Mouse (Mus musculus): Measurements from ENCODE around the gene Ahdc1. TPM values are rescaled to one million over a fixed set of nuclear protein-coding genes. Genes with fewer than 3 reads are reported as not detected.

The Ahdc1 gene
- polyA plus RNA-seq, 1 experiment from 2014 or later = 4.9 TPM

GRCm38 (mm10) chr4:132982999-132983398, 28.1 kb upstream of the Ahdc1 start:
- Histone ChIP-seq H3K27ac (ENCODE audit: low read depth, low read length) (no peak overlapping the region), H3K27me3 (ENCODE audit: control insufficient read depth, insufficient read depth, low read length) (no peaks in the 10 kb centered on the region), H3K9me3 (ENCODE audit: control insufficient read depth, low read length) (no peaks in the 10 kb centered on the region), H3K4me3 (ENCODE audit: low read depth, low read length) (no peak overlapping the region), H3K4me1 (ENCODE audit: control insufficient read depth, insufficient read depth, low read length) (peaks cover 7% of the 10 kb centered on the region), H3K9ac (ENCODE audit: low read length) (no peak overlapping the region), H3K36me3 (ENCODE audit: control insufficient read depth, insufficient read depth, low read length) (no peaks in the 10 kb centered on the region), H3K4me2 (no peak overlapping the region)
- 83% methylated on average over 6 of the region's 6 CpGs for WGBS
- ATAC-seq (ENCODE audit: low FRiP score) (no peak), DNase-seq (ENCODE audit: low spot score, missing footprints) (no peak)

GRCm38 (mm10) chr4:132983664-132984512, 27.2 kb upstream of the Ahdc1 start:
- Histone ChIP-seq H3K36me3 (ENCODE audit: control insufficient read depth, insufficient read depth, low read length) (no peaks in the 10 kb centered on the region), H3K9ac (ENCODE audit: low read length) (peak overlapping the region; percentile 38), H3K4me1 (ENCODE audit: control insufficient read depth, insufficient read depth, low read length) (peaks cover 7% of the 10 kb centered on the region), H3K9me3 (ENCODE audit: control insufficient read depth, low read length) (no peaks in the 10 kb centered on the region), H3K4me3 (ENCODE audit: low read depth, low read length) (no peak overlapping the region), H3K27me3 (ENCODE audit: control insufficient read depth, insufficient read depth, low read length) (no peaks in the 10 kb centered on the region), H3K27ac (ENCODE audit: low read depth, low read length) (peak overlapping the region; percentile 72), H3K4me2 (no peak overlapping the region)
- WGBS = 51% methylated on average over 7 of the region's 7 CpGs
- ATAC-seq (ENCODE audit: low FRiP score) = peak; percentile 48; the same call in 1 of the 2 replicates
- DNase-seq (ENCODE audit: low spot score, missing footprints) = peak; percentile 92

- H3K27ac ChIP-seq (ENCODE audit: low read depth, low read length) = no peak overlapping the region
- DNase-seq (ENCODE audit: low spot score, missing footprints) = no peak
- H3K4me2 ChIP-seq = no peak overlapping the region
- no peak overlapping the region for H3K4me3 ChIP-seq (ENCODE audit: low read depth, low read length)
- no peak for ATAC-seq (ENCODE audit: low FRiP score)
- peaks cover 6% of the 10 kb centered on the region for H3K4me1 ChIP-seq (ENCODE audit: control insufficient read depth, insufficient read depth, low read length)
- H3K27me3 ChIP-seq (ENCODE audit: control insufficient read depth, insufficient read depth, low read length) = no peaks in the 10 kb centered on the region
- 90% methylated on average over 6 of the region's 6 CpGs for WGBS
- H3K9me3 ChIP-seq (ENCODE audit: control insufficient read depth, low read length) = no peaks in the 10 kb centered on the region
- no peaks in the 10 kb centered on the region for H3K36me3 ChIP-seq (ENCODE audit: control insufficient read depth, insufficient read depth, low read length)
- H3K9ac ChIP-seq (ENCODE audit: low read length) = no peak overlapping the region
Observed at GRCm38 (mm10) chr4:132988581-132989355, 22.3 kb upstream of the Ahdc1 start.

- H3K4me2 ChIP-seq = no peak overlapping the region
- H3K27ac ChIP-seq (ENCODE audit: low read depth, low read length) = no peak overlapping the region
- no peaks in the 10 kb centered on the region for H3K36me3 ChIP-seq (ENCODE audit: control insufficient read depth, insufficient read depth, low read length)
- no peaks in the 10 kb centered on the region for H3K4me1 ChIP-seq (ENCODE audit: control insufficient read depth, insufficient read depth, low read length)
- H3K9me3 ChIP-seq (ENCODE audit: control insufficient read depth, low read length) = no peaks in the 10 kb centered on the region
- no peak overlapping the region for H3K9ac ChIP-seq (ENCODE audit: low read length)
- no peak for ATAC-seq (ENCODE audit: low FRiP score)
- H3K27me3 ChIP-seq (ENCODE audit: control insufficient read depth, insufficient read depth, low read length) = no peaks in the 10 kb centered on the region
- WGBS = 60% methylated on average over 4 of the region's 4 CpGs
- no peak for DNase-seq (ENCODE audit: low spot score, missing footprints)
- H3K4me3 ChIP-seq (ENCODE audit: low read depth, low read length) = no peak overlapping the region
Observed at GRCm38 (mm10) chr4:132993553-132993952, 17.5 kb upstream of the Ahdc1 start.

- 0 out of 2 replicates have a peak, but pooled peaks cover under 1% of the 10 kb centered on the region for H3K4me1 ChIP-seq (ENCODE audit: control insufficient read depth, insufficient read depth, low read length)
- ATAC-seq (ENCODE audit: low FRiP score) (no peak), DNase-seq (ENCODE audit: low spot score, missing footprints) (no peak)
- H3K4me2 ChIP-seq = no peak overlapping the region
- no peak overlapping the region for H3K9ac ChIP-seq (ENCODE audit: low read length)
- no peaks in the 10 kb centered on the region for H3K9me3 ChIP-seq (ENCODE audit: control insufficient read depth, low read length)
- no peaks in the 10 kb centered on the region for H3K36me3 ChIP-seq (ENCODE audit: control insufficient read depth, insufficient read depth, low read length)
- H3K27ac ChIP-seq (ENCODE audit: low read depth, low read length) = no peak overlapping the region
- H3K27me3 ChIP-seq (ENCODE audit: control insufficient read depth, insufficient read depth, low read length) = no peaks in the 10 kb centered on the region
- WGBS = 49% methylated on average over 14 of the region's 14 CpGs
- no peak overlapping the region for H3K4me3 ChIP-seq (ENCODE audit: low read depth, low read length)
Observed at GRCm38 (mm10) chr4:132997469-132998237, 13.4 kb upstream of the Ahdc1 start.

- 63% methylated on average over 10 of the region's 10 CpGs for whole genome bisulfite sequencing
- H3K36me3 ChIP-seq (ENCODE audit: control insufficient read depth, insufficient read depth, low read length) = no peaks in the 10 kb centered on the region
- no peak for DNase-seq (ENCODE audit: low spot score, missing footprints)
- H3K27ac ChIP-seq (ENCODE audit: low read depth, low read length) = no peak overlapping the region
- H3K4me3 ChIP-seq (ENCODE audit: low read depth, low read length) = no peak overlapping the region
- 0 out of 2 replicates have a peak overlapping the region, but pooled peaks have one; percentile 5 for H3K9ac ChIP-seq (ENCODE audit: low read length)
- no peak overlapping the region for H3K4me2 ChIP-seq
- H3K27me3 ChIP-seq (ENCODE audit: control insufficient read depth, insufficient read depth, low read length) = no peaks in the 10 kb centered on the region
- H3K9me3 ChIP-seq (ENCODE audit: control insufficient read depth, low read length) = no peaks in the 10 kb centered on the region
- no peak for ATAC-seq (ENCODE audit: low FRiP score)
- H3K4me1 ChIP-seq (ENCODE audit: control insufficient read depth, insufficient read depth, low read length) = peaks cover 4% of the 10 kb centered on the region; the same call in 1 of the 2 replicates
Observed at GRCm38 (mm10) chr4:133002896-133003295, 8.2 kb upstream of the Ahdc1 start.

- Histone ChIP-seq H3K4me1 (ENCODE audit: control insufficient read depth, insufficient read depth, low read length) (peaks cover 4% of the 10 kb centered on the region; the same call in 1 of the 2 replicates), H3K27me3 (ENCODE audit: control insufficient read depth, insufficient read depth, low read length) (no peaks in the 10 kb centered on the region), H3K4me2 (no peak overlapping the region), H3K9ac (ENCODE audit: low read length) (no peak overlapping the region), H3K27ac (ENCODE audit: low read depth, low read length) (no peak overlapping the region), H3K9me3 (ENCODE audit: control insufficient read depth, low read length) (no peaks in the 10 kb centered on the region), H3K4me3 (ENCODE audit: low read depth, low read length) (no peak overlapping the region), H3K36me3 (ENCODE audit: control insufficient read depth, insufficient read depth, low read length) (no peaks in the 10 kb centered on the region)
- 38% methylated on average over 21 of the region's 21 CpGs for WGBS
- no peak for ATAC-seq (ENCODE audit: low FRiP score)
- no peak for DNase-seq (ENCODE audit: low spot score, missing footprints)
Observed at GRCm38 (mm10) chr4:133003316-133004018, 7.6 kb upstream of the Ahdc1 start.

GRCm38 (mm10) chr4:133005233-133005632, 5.8 kb upstream of the Ahdc1 start:
- H3K27ac ChIP-seq (ENCODE audit: low read depth, low read length) = no peak overlapping the region
- H3K9ac ChIP-seq (ENCODE audit: low read length) = no peak overlapping the region
- DNase-seq (ENCODE audit: low spot score, missing footprints) (peak; percentile 96), ATAC-seq (ENCODE audit: low FRiP score) (peak; percentile 58)
- H3K4me1 ChIP-seq (ENCODE audit: control insufficient read depth, insufficient read depth, low read length) = peaks cover 4% of the 10 kb centered on the region; the same call in 1 of the 2 replicates
- H3K27me3 ChIP-seq (ENCODE audit: control insufficient read depth, insufficient read depth, low read length) = peaks cover 11% of the 10 kb centered on the region
- H3K4me3 ChIP-seq (ENCODE audit: low read depth, low read length) = no peak overlapping the region
- no peaks in the 10 kb centered on the region for H3K9me3 ChIP-seq (ENCODE audit: control insufficient read depth, low read length)
- 7% methylated on average over 3 of the region's 3 CpGs for WGBS
- no peaks in the 10 kb centered on the region for H3K36me3 ChIP-seq (ENCODE audit: control insufficient read depth, insufficient read depth, low read length)
- no peak overlapping the region for H3K4me2 ChIP-seq
